In genomic region chr6:90648391-90648790, GRCm38 (mm10) we compare ENCODE assay signal across 14 mouse cellular contexts.
"Had no signal": no experiment of that assay in that cellular context is flagged by ENCODE, and none has a peak within 500 bp of the region (broad histone marks: within the 10 kb centered on the region; RNA-seq: fewer than 3 reads in every experiment).

No protein-coding gene starts in this region.

- DNase-seq: cerebellum, adult 9-11 months; cerebellum, postnatal 10 days; cerebellum, postnatal 14 days; cerebellum, postnatal 25 days; cerebellum, postnatal 36 days; embryo, embryonic 11 days; forebrain, postnatal 0 days; gastrocnemius, adult 2 months; gastrocnemius, postnatal 10 days; gastrocnemius, postnatal 14 days; gastrocnemius, postnatal 25 days; gastrocnemius, postnatal 36 days; heart, adult 18-20 months; heart, adult 2 months had no signal
